Mouse (Mus musculus): ENCODE results near the gene Slc22a8.

DNA sequence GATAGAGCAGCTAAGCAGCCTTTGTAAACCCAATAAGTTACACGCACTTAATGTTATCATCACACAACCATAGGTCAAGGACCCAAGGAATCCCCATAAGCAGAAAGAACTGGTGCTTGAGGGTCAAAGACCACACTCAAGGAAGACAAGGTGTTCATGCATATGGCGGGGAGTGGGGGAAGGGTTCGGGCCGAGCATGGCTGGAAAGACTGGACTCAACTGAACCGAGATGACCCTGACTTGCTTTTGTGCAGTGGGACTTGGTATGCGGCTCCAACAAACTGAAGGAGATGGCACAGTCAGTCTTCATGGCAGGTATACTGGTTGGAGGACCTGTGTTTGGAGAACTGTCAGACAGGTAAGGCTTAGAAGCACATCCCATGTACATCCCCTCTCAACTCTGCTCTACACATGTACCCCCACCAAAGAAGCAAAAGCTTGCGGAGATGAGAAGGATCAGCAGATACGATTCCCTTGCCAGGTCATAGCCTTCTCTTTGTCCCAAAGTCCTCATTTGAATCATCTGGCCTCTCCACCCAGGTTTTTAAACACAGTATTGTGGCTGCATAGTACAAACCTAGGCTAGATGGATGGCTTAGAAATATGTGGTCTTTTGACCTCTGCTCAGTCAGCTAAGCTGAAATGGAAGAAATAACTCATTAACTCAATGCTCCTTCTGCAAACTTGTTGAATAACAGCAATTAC lies 13.6 kb downstream of the Slc22a8 start:
- TF ChIP-seq CTCF (IDR thresholded peaks at IDR 0.05; ENCODE audit: insufficient read depth, low read depth, low read length) (no peak), POLR2A (IDR thresholded peaks at IDR 0.05; ENCODE audit: insufficient read depth, low read depth, low read length) (no peak)
